Mouse (Mus musculus): ENCODE measurements around the gene Utf1. TPM values are rescaled to one million over a fixed set of nuclear protein-coding genes. Genes with fewer than 3 reads are reported as not detected.

The Utf1 gene
- not detected for total RNA-seq (2021)
- long read RNA-seq, experiment 1: 0 reads
- long read RNA-seq, experiment 2: 0 reads

DNA sequence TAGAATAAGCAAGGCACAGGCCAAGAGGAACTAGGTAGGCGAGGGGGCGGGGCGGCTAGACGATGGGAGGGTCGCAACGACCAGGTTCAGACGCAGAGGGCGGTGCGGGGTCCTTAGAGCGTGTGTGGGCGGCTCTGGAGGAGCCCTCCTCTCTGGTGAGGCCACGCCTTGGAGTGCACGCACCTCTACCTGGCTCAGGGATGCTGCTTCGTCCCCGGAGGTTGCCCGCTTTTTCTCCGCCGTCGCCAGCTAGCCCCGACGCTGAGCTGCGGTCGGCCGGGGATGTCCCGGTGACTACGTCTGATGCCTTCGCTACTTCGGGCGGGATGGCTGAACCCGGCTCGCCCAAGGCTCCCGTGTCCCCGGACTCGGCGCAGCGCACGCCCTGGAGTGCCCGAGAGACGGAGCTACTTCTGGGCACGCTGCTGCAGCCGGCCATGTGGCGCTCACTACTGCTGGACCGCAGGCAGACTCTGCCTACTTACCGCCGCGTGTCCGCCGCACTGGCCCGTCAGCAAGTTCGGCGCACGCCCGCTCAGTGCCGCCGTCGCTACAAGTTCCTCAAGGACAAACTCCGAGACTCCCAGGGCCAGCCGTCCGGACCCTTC is at the start of gene Utf1:
TSS of gene Utf1 (plus strand) at position 116 of the 608 bp plus-strand sequence.
- DNase-seq (ENCODE audit: low spot score in 2 of 2): peak; percentile 38 to 43

DNA sequence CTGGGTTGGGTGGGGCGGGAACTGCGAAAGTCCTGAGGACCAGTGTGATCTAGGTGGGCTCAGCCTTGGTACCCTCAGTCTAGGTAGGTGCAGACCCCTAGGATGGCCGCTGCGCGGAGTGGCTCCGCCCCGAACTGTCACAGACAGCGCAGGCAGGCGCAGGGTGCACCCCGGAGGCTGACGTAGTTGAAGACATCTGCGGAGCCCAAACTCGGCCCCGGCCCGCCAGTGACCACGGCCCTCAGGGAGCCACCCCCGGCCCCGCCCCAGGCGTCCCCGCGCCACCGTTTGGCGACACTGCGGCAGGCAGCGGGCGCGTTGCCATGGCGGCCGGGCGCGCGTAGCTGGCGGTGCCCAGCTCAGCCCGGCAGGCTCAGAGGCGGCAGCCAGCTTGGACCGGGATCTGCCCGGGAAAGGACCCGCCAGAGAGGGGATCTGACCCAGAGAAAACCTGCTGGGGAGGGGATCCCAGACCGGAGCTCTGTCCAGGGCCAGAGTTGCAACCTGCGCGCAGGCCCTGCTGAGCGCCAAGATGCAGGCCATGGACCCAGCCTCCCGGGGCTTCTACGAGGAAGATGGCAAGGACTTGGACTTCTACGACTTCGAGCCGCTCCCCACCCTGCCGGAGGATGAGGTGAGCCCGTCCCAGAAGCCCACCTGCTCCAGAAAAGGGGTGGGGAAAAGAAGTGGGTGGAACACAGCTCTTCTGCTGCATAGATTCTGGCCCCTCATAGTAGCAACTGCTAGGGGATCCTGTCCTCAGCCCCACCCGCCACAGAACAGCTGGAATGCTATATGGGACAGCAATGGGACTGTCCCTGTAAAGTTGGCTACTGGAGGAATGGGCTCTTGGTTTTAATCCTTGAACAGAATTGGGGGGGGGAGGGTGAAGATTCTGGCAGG is 48.7 kb upstream of the Utf1 start, which contains the start of gene Kndc1:
TSS of gene Kndc1 (plus strand) at position 42 of the 903 bp plus-strand sequence.
- DNase-seq (ENCODE audit: low spot score in 2 of 2): peak; percentile 38 to 40

DNA sequence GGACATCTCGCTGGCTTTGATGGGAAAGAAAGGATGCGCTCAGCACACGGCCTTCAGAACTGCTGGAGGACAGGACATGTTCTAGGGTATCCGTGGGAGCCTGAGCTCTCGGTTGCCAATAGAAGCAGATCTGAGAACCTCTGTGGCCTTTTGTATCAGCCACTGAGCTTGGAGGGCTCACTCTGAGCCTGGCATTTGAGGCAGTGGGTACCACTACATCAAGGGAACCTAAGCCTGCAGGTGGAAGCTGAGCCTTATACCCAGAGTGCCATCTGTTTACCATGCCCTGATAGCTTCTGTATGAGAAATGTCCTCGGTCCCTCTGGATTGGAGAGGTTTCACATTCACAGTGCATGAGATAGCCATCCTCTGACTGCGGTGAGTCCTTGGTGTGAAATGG is 47.3 kb upstream of the Utf1 start:
- DNase-seq (ENCODE audit: low spot score in 2 of 2): no peak

DNA sequence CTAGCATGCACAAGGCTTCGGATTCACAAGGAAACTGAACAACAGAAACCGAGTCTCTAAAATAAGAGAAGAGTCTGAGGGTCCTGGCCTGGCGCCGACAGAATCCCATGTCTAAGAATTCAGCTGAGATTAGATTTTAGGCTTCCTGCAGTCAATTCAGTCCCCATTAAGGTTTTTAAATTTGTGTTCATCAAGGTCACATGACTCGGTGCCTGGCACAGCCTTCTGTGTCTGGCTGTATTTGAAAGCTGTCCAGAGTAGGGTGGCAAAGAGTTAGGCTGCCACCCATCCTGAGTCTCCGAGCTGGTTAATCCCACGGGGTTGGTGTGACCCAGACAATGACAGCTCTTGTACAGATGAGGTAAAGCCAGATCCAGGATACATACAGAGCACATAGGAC is 46.8 kb upstream of the Utf1 start:
- DNase-seq (ENCODE audit: low spot score in 2 of 2): no peak

GRCm38 (mm10) chr7:139898606-139899005 is 45.0 kb upstream of the Utf1 start:
- no peak for DNase-seq (ENCODE audit: low spot score in 2 of 2)

- no peak for DNase-seq (ENCODE audit: low spot score in 2 of 2)
Observed at GRCm38 (mm10) chr7:139899505-139899904, 44.1 kb upstream of the Utf1 start.

DNA sequence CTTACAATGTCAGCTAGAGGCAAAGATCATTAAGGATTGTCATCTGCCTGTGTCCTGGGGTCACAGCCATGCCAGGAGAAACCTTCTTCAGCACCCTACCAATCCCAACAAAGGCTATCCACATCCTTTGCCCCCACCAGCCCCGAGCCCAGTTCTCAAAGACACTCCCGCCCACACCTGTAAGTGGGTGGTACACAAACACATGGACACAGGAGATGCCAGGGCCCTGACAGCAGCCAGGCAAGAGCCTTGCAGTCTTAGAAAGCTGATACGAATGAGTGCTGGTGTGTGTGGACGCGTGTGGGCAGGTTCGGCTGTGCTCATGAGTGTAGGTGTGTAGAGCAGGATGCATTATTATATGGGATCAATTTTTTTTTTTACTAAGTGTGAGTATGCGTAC is 43.1 kb upstream of the Utf1 start:
- no peak for DNase-seq (ENCODE audit: low spot score in 2 of 2)

- DNase-seq (ENCODE audit: low spot score in 2 of 2): no peak
Observed at GRCm38 (mm10) chr7:139900896-139901295, 42.7 kb upstream of the Utf1 start.

GRCm38 (mm10) chr7:139901981-139902380 is 41.6 kb upstream of the Utf1 start:
- DNase-seq (ENCODE audit: low spot score in 2 of 2): no peak

GRCm38 (mm10) chr7:139905261-139905660 is 38.3 kb upstream of the Utf1 start:
- DNase-seq (ENCODE audit: low spot score in 2 of 2): no peak

- peak; percentile 27 to 38 for DNase-seq (ENCODE audit: low spot score in 2 of 2)
Observed at GRCm38 (mm10) chr7:139905661-139906060, 37.9 kb upstream of the Utf1 start.

GRCm38 (mm10) chr7:139908176-139908575 is 35.4 kb upstream of the Utf1 start:
- DNase-seq (ENCODE audit: low spot score in 2 of 2): no peak

DNA sequence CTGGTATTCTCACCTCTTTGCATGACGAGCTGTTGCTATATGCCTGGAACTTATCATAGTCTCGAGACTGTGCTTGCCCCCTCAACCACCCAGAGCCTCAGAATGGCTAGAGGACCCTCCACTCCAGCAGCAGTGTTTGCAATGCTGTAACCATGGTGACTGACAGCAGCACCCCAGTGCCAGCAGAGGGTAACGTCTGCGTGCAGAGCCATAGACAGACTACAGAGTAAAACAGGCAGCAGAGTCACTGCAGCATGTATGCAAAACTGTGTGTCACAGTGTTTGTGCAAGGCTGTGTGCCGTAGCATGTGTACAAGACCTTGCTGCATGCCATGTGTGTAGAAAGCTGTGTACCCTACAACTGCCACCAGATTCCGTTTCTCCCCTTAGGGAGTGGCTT is 34.1 kb upstream of the Utf1 start:
- DNase-seq (ENCODE audit: low spot score in 2 of 2): no peak

- DNase-seq (ENCODE audit: low spot score in 2 of 2): no peak
Observed at GRCm38 (mm10) chr7:139910204-139910835, 33.3 kb upstream of the Utf1 start.

DNA sequence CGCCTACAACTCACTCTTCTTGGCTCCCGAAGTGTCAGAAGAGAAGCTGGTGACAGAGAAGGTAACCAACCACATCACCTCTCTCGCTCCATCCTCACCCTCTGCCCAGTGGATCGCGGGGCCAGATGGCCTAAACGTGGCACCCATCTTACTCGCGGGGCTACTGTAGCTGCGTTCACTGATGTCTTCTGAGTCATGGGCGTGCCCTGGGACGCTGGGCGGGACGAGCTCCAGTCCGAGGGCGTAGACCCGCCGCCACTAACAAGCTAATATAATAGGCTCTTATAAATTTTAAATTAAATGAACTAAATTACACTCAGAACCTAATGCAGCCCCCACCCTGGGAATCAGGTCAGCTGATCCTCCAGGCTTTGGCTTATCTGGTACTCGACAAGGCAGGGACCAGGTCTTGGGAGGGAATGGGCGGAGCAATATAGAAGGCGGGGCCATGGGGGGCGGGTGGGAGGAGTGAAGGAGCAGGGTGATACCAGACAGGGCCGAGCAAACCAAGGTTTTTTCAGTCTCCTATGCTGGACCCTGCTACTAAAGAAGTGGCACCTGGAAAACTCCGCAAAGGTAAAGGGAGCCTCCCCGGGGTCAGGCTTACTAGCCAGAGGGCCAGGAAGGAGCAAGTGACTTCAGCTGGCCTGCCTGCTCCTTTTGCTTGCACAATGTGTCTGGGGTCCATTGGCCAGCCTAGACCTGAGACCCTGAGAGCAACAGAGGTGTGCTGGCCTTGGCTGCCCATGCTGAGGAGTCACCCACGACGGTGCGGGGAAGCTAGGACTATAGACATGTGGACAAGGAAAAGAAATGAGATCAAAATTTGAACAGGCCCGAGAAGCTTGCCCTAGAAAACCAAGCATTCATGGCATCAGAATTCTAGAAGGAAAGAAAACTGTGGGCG is 29.2 kb upstream of the Utf1 start:
- DNase-seq (ENCODE audit: low spot score in 2 of 2): no peak

- no peak for DNase-seq (ENCODE audit: low spot score in 2 of 2)
Observed at GRCm38 (mm10) chr7:139915646-139916257, 27.8 kb upstream of the Utf1 start.

DNA sequence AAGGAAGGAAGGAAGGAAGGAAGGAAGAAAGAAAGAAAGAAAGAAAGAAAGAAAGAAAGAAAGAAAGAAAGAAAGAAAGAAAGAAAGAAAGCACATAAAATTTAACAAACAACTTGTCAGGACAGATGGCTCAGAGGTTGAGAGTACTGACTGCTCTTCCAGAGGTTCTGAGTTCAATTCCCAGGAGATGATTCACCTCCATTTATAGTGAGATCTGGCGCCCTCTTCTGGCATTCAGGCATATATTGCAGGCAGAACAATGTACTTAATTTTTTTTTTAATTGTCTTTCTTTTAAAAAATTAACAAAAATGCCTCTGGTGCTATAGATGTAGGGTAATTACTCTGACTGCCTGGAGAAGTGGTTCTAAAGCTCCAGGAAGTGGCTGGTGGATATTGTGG is 27.2 kb upstream of the Utf1 start:
- no peak for DNase-seq (ENCODE audit: low spot score in 2 of 2)

- no peak for DNase-seq (ENCODE audit: low spot score in 2 of 2)
Observed at GRCm38 (mm10) chr7:139918262-139918661, 25.3 kb upstream of the Utf1 start.

GRCm38 (mm10) chr7:139930732-139931131 is 12.9 kb upstream of the Utf1 start:
- DNase-seq (ENCODE audit: low spot score in 2 of 2): peak; percentile 40 to 49

DNA sequence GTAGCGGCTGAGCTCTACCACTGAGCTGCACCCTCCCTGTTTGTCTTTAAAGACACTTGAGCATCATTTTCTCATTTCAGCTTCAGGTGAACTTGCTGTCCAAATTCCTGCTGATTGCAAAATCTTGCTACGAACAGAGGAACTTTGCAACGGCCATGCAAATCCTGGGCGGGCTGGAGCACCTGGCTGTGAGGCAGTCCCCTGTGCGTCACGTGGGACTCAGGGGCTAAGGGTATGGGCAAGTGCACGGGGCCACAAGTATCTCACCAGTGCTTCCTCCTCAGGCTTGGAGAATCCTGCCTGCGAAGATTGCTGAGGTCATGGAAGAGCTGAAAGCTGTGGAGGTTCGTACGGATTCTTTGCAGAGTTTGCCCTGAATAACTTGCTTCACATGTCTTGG is 6.9 kb upstream of the Utf1 start:
- DNase-seq (ENCODE audit: low spot score in 2 of 2): no peak

Measured in adrenal gland, adult 18-20 months (tissue).